Comparison of ENCODE assay signal across 15 mouse cellular contexts in genomic region chr10:68156646-68157245, GRCm38 (mm10).
DNase-seq lines count a peak whose midpoint lies in the region; TF ChIP-seq lines count a peak whose summit lies in the region.
"Had no signal": no experiment of that assay in that cellular context is flagged by ENCODE, and none has a peak within 500 bp of the region (broad histone marks: within the 10 kb centered on the region; RNA-seq: fewer than 3 reads in every experiment).

No protein-coding gene starts in this region.

- 55% methylated on average over 10 of the region's 10 CpGs for WGBS in kidney, adult 2 months

- no peak for TF ChIP-seq CTCF in layer of hippocampus, adult 2 months (conservative IDR thresholded peaks at IDR 0.05)
- no peak for TF ChIP-seq CTCF in embryonic fibroblast, embryonic 13.5 days (IDR thresholded peaks at IDR 0.05; ENCODE audit: borderline replicate concordance, insufficient read depth, low read length)
- TF ChIP-seq CTCF in kidney, adult 2 months (conservative IDR thresholded peaks at IDR 0.05; ENCODE audit: insufficient read depth, insufficient read length, low read depth, low read length): no peak

- H3K4me1 ChIP-seq in embryonic fibroblast, embryonic 13.5 days (ENCODE audit: control insufficient read depth, insufficient read depth, low read length): peaks cover 23% of the 10 kb centered on the region
- no peaks in the 10 kb centered on the region for H3K4me1 ChIP-seq in kidney, adult 2 months (ENCODE audit: control insufficient read depth, insufficient read depth, low read length)

- H3K4me3 ChIP-seq in layer of hippocampus, adult 2 months: no peak overlapping the region
- no peak overlapping the region for H3K4me3 ChIP-seq in embryonic fibroblast, embryonic 13.5 days (ENCODE audit: insufficient read depth, low read length)
- no peak overlapping the region for H3K4me3 ChIP-seq in kidney, adult 2 months (ENCODE audit: insufficient read depth, low read depth, low read length)
- H3K4me3 ChIP-seq: forebrain, embryonic 12.5 days; hindbrain, embryonic 12.5 days had no signal

- H3K27me3 ChIP-seq in kidney, adult 2 months (replicated peaks; ENCODE audit: control insufficient read depth, insufficient read depth, low read length): no peaks in the 10 kb centered on the region
- H3K27me3 ChIP-seq: forebrain, embryonic 12.5 days; hindbrain, embryonic 12.5 days had no signal

- no peak for TF ChIP-seq POLR2A in embryonic fibroblast, embryonic 13.5 days (IDR thresholded peaks at IDR 0.05; ENCODE audit: low read depth, low read length)
- no peak for TF ChIP-seq POLR2A in kidney, adult 2 months (IDR thresholded peaks at IDR 0.05; ENCODE audit: low read depth, low read length)

- intact Hi-C loops in left cerebral cortex, postnatal 25 days (cut with DNase I): no loop called here

- no peaks in the 10 kb centered on the region; the same call in 1 of the 2 replicates for H3K36me3 ChIP-seq in kidney, adult 2 months (ENCODE audit: control insufficient read depth, insufficient read depth, low read length)
- H3K36me3 ChIP-seq: forebrain, embryonic 12.5 days had no signal

- no peak for DNase-seq in layer of hippocampus, adult 2 months (ENCODE audit: low spot score in 2 of 2)
- DNase-seq in layer of hippocampus, postnatal 36 days: no peak
- DNase-seq in Muller cell, postnatal 12 days (ENCODE audit: inconsistent ontology term): peak; percentile 88
- DNase-seq in left cerebral cortex, adult 11 months (ENCODE audit: low spot score): no peak
- DNase-seq in left cerebral cortex, postnatal 25 days (ENCODE audit: low spot score in 2 of 2): no peak
- DNase-seq in kidney, adult 2 months: no peak
- DNase-seq: cerebellum, adult 18-20 months; gastrocnemius, postnatal 10 days; heart, adult 18-20 months; midbrain, embryonic 14.5 days; right cerebral cortex, adult 18-20 months; thymus, postnatal 4 days had no signal

- H3K27ac ChIP-seq in layer of hippocampus, adult 2 months: peak overlapping the region; percentile 43; the same call in 1 of the 2 replicates
- H3K27ac ChIP-seq in embryonic fibroblast, embryonic 13.5 days (ENCODE audit: insufficient read depth, low read length): peak overlapping the region; percentile 86
- no peak overlapping the region for H3K27ac ChIP-seq in kidney, adult 2 months (ENCODE audit: insufficient read depth, low read depth, low read length)
- H3K27ac ChIP-seq: forebrain, embryonic 12.5 days; hindbrain, embryonic 12.5 days had no signal
